Mouse (Mus musculus) lung, postnatal 25 days (tissue): ENCODE measurements around the gene Rln3.

Experiments used
- DNase-seq: peaks from one replicate; pipeline ENCODE4 v3.0.0; 2022; ENCODE audit warnings: low spot score

Gene Rln3

GRCm38 (mm10) chr8:84044900-84045299 is at the start of gene Rln3:
Gene Rln3 (minus strand): TSS chr8:84045000.
- no peak for DNase-seq

DNA sequence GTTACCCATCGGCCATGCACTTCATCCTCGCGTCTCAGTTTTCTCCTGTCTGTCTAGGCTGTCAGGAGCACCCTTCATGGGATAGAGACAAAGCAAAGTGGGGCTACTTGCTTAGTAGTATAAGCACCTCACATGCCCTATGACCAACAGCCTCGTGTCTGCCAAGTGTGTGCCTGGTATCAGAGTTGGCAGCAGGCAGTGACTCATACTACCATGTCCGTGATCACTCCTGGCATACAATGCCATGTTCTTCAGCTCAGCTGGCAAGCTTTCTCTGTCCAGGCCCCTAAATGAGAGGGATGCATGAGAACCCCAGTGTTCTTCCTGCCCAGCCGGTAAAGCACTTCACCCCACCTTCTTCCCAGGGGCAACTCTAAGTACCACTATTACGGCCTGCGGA is 45.8 kb upstream of the Rln3 start:
- DNase-seq: no peak

DNA sequence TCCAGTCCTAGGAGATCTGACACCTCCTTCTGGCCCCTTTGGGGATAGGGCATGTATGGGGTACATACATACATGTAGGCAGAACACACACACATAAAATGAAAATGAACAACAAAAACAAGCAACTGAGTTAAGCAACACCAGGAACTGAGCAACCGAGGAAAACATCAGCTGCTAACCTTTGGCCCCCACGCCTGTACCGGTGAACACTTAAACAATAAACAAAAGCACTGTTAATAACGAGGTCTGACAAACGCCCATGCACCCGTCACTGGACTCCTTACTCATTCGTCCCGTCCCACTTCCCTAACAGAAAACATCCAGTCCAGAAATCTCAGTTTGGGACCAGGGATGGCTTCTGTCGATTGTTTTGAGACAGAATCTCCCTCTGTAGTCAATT is 44.5 kb upstream of the Rln3 start:
- no peak for DNase-seq

GRCm38 (mm10) chr8:84087821-84088220 is 43.0 kb upstream of the Rln3 start:
- no peak for DNase-seq

GRCm38 (mm10) chr8:84087156-84087555 is 42.4 kb upstream of the Rln3 start:
- DNase-seq: no peak

DNA sequence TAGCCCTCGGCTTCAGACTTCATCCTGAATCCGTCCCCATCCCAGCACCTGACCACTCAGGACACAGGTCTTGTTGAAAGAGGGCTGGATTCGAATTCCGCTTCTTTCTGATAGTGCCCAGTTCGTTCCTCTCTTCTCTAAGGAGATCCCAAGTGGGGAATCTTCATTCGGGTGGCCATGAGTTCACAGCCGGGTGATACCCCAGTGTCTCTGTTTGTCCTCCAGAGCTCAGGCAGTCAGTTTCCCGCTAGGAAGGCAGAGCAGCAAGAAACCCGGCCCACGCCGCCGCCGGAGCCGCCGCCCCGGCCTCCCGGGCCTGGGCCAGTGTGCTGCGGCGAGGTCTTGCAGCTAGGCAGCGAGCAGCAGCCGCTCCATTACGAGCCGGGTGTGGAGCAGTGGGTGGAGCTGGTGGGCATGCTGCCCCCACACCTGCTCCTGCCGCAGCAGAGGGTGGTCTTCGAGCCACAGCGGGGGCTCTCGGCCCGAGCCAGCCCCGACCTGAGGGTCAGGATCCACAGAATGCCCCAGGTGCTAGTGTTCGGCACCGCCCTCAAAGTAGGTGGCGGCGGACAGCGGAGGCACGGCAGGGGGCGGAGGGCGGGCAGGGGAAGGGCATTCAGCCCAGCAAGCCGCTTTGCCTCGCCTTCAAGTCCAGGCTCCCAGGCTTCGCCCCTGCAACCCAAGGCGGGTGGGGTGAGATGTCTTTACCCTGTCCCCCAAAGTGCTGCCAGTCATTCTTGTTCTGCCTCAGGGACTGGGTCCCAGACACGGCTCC is 39.7 kb upstream of the Rln3 start:
- DNase-seq: no peak

- DNase-seq: peak; percentile 41
Measured at GRCm38 (mm10) chr8:84083829-84084241, 39.0 kb upstream of the Rln3 start.

- DNase-seq: peak; percentile 56
Measured at GRCm38 (mm10) chr8:84079206-84079605, 34.4 kb upstream of the Rln3 start.

- DNase-seq: no peak
Measured at GRCm38 (mm10) chr8:84076849-84077248, 32.0 kb upstream of the Rln3 start.

DNA sequence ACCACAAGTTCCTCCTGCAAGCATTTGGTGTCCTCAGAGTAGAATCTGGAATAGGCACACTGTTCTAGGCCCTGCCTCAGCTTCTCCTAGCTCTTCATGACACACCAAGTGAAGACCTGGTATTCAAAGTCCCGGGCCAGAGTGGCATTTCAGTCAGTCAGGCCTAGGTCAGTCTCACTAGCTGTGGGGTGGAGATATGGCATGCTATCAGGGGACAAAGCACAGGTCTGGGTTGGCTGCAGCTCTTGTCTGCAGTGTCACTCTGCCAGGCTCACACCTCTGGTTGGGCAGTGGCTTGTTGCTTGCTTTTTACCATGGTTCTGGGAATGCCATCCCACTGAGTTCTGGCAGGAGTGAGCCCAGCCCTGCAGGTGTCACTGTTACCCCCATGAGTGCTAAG is 31.6 kb upstream of the Rln3 start:
- DNase-seq: no peak

DNA sequence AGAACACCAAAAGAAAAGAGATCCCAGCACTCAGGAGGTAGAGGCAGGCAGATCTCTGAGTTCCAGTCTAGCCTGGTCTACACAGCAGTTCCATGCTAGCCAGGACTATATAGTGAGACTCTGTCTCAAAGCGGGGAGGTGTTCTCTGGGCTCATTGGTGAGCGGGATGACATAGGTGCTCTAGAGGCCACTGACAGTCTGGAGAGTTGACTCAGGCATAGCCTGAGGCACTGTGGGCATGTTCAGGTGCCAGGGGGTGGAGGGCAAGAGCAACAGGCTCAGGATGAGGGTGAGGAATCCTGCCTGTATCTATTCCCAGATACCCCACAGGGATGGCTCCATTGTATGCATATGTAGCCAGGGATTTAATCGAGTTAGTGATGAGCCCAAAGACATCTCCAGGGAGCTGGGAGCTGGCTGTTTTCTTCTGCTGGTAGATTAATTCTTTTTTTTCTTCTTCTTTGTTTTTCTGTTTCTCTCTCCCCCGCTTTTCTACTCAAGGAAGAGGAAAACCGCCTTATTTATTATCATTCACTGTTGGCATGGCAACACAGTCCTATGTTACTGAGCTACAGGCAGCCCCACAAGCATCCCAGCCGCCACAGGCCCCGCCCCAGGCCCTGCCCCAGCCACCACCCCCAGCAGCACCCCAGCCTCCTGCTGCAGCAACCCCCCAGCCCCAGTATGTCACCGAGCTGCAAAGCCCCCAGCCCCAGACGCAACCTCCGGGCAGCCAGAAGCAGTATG is 28.6 kb upstream of the Rln3 start:
- no peak for DNase-seq

- no peak for DNase-seq
Measured at GRCm38 (mm10) chr8:84072321-84072720, 27.5 kb upstream of the Rln3 start.

DNA sequence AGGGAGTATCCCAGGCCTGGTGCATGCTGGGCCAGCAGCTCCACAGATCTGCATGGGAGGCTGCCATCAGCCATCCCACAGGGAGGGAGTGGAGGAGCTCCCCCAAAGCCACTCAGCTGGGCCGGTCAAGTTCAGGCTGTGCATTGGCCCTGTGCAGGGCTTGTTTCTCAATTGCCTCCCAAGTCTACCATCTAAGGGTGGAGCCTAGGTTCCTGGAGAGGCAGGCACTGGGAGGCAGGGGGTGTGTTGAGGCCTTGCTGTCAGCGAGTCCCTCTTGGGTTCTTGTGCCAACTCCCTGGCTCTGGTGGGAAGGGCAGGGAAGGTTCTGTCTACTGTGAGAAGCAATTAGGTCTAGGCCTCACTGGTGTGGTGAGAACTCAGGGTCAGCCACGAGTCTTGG is 27.1 kb upstream of the Rln3 start:
- no peak for DNase-seq

DNA sequence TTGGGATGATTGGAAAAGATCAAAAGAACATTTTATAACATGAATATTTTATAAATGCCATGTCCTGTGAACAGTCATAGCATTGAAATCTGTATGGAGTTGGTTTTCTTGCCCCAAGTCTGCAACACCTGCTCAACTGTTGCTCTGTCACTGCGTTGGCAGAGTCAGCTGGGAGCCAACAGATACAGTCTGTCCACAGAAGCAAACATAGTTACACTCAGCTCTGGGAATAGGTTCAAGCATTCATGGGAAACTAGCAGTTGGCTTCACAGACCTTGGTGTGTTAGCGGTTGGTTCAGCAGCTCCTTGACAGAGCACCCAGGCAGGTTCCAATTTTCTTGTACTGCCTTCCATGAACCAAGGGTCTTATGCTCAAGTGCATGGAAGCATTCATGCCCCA is 25.9 kb upstream of the Rln3 start:
- DNase-seq: no peak

GRCm38 (mm10) chr8:84070241-84070640 is 25.4 kb upstream of the Rln3 start:
- no peak for DNase-seq

- DNase-seq: no peak
Measured at GRCm38 (mm10) chr8:84069750-84070149, 24.9 kb upstream of the Rln3 start.

DNA sequence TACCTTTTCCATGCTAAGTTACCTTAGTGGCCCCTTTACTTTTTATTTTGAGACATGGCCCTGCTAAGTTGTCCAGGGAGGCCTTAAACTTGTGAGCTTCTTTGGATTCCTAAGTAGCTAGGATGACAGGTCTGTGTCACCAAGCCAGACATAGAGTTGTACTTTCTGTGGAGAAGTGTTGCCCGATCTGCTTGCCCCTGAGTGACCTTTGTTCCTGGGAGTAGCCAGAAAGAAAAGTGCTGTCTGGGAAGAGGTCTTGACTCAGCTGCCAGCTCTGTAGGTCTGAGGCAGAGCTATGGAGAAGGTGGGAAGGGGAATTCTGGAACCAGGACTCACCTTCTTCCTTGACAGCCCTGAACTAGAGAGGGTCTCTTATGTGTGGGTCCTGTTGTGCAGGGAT is 24.4 kb upstream of the Rln3 start:
- no peak for DNase-seq

GRCm38 (mm10) chr8:84068316-84069035 is 23.7 kb upstream of the Rln3 start:
- DNase-seq: no peak

DNA sequence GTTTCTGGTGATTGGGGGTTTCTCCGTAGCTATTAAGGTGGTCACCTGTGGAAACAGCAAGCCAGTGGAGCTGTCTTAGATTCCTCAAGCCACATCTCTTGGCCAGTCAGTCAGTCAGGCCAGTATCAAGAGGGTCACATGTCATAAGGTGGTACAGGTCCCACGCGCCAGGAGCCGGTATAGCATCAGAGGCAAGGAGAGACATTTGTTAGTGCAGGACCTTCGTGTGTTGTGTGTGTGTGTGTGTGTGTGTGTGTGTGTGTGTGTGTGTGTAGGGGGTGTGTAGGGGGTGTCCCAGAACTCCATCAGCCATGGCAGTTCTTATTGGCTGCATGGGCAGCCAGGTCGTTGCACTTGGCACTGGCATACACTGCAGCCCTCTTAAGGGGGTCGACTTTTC is 23.1 kb upstream of the Rln3 start:
- no peak for DNase-seq

DNA sequence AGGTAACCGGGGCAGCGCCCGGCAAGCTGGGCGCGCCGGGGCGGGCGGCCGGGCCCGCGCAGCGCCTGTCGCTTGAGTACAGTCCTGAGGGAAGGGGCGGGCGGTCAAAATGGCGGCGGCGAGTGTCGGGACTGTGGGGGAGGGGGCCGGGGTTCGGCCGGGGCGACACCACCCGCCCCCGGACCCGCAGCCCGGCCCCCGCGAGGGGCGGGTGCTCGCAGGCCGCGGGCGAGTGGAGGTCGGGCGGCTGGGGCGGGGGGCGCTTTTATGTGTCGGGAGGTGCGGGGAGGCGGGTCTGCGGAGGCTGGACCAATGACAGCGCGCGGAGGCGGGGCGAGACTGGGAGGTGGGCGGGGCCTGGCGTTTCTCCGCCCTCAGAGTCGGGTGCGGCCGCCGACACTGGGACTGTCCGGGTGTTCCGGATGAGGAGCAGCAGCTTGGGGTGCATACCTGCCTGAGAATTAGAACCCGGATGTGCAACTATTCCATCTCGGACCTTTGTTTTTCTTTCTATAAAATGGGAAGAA is 22.3 kb upstream of the Rln3 start:
- DNase-seq: peak; percentile 94

GRCm38 (mm10) chr8:84066291-84066930 is 21.6 kb upstream of the Rln3 start, which contains the start of gene Rfx1:
Gene Rfx1 (plus strand): TSS chr8:84066834.
- DNase-seq: peak; percentile 100

- DNase-seq: no peak
Measured at GRCm38 (mm10) chr8:84065457-84066072, 20.8 kb upstream of the Rln3 start.
